ENCODE assay signal across 22 mouse cellular contexts in the genomic region with DNA sequence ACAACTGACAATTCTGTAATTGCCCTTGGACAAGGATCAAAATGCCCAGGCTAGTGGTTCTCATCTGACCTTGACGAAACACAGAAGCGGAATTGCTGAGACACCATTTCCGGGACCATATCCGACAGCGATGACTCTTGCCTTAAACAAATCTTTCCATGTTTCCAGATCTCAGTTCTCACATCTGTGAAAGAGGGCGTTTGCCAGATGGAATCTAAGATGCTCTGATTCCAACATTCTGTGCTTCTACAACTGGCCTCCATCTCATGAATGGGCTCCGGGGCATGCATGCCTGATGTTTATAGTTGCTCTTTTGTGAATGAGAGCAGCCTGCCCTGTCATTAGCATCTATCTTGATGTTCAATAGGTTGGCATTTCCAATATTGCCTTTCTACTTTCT.
DNase-seq lines count a peak whose midpoint lies in the region; ATAC-seq lines count a peak whose summit lies in the region.
"Had no signal": no experiment of that assay in that cellular context is flagged by ENCODE, and none has a peak within 500 bp of the region (broad histone marks: within the 10 kb centered on the region; RNA-seq: fewer than 3 reads in every experiment).

No protein-coding gene starts in this region.

- intact Hi-C loops in left cerebral cortex, postnatal 36 days (cut with DNase I), result no loop called here

- no peak for DNase-seq in frontal cortex, postnatal 25 days (ENCODE audit: low spot score in 2 of 2)
- peak; percentile 73 for DNase-seq in brain, adult 2 months (ENCODE audit: low read depth, low spot score)
- peak; percentile 46 for DNase-seq in layer of hippocampus, adult 9-11 months
- DNase-seq in left cerebral cortex, postnatal 36 days (ENCODE audit: low spot score in 2 of 2), result peak; percentile 16 to 23
- DNase-seq in spleen, postnatal 36 days (ENCODE audit: low spot score in 2 of 2), result no peak
- no peak for DNase-seq in kidney, adult 9 months
- DNase-seq: adrenal gland, adult 8-10 months; cerebellum, adult 9-11 months; gastrocnemius, postnatal 14 days; heart, adult 2 months; heart, postnatal 4 days; lung, adult 18-20 months; lung, postnatal 14 days; thymus, adult 18-20 months; thymus, postnatal 4 days had no signal

- ATAC-seq in frontal cortex, adult (ENCODE audit: low TSS enrichment), result peak; percentile 97
- ATAC-seq in megakaryocyte progenitor cell, adult 5-6 weeks (replicated peaks; ENCODE audit: poor library complexity), result no peak
- ATAC-seq: CD4-positive, CD25-positive, alpha-beta regulatory T cell, adult 4 months; forebrain, embryonic 14.5 days; hindbrain, embryonic 16.5 days; intestine, embryonic 16.5 days; Patski had no signal

Comparison
In these comparisons a context has a peak if more than half of its experiments do, and no peak if none do; other contexts are left out.
1. DNase-seq: peak in brain, adult 2 months (single experiment), layer of hippocampus, adult 9-11 months (single experiment) and left cerebral cortex, postnatal 36 days (2 of 2); none in frontal cortex, postnatal 25 days (0 of 2), spleen, postnatal 36 days (0 of 2) and kidney, adult 9 months (single experiment).